Mouse (Mus musculus): ENCODE data around the gene Litaf.
"Not testable (repeated sequence)": the region's sequence is repeated elsewhere in the genome, so short reads cannot be mapped to it uniquely, and the experiment has no call there.

Gene Litaf

GRCm38 (mm10) chr16:10990763-10991162 is 75.2 kb downstream of the Litaf start:
- no peak for DNase-seq (ENCODE audit: low read depth)

- peak; percentile 73 for DNase-seq (ENCODE audit: low read depth)
Measured at GRCm38 (mm10) chr16:10989896-10990295, 76.1 kb downstream of the Litaf start.

GRCm38 (mm10) chr16:10989361-10989760 is 76.6 kb downstream of the Litaf start:
- DNase-seq (ENCODE audit: low read depth): no peak

- DNase-seq (ENCODE audit: low read depth): no peak
Measured at GRCm38 (mm10) chr16:10988261-10988660, 77.7 kb downstream of the Litaf start.

GRCm38 (mm10) chr16:10984534-10984933 is 81.4 kb downstream of the Litaf start:
- no peak for DNase-seq (ENCODE audit: low read depth)

- no peak for DNase-seq (ENCODE audit: low read depth)
Measured at GRCm38 (mm10) chr16:10981493-10982070, 84.4 kb downstream of the Litaf start.

GRCm38 (mm10) chr16:10979064-10979803 is 86.7 kb downstream of the Litaf start:
- DNase-seq (ENCODE audit: low read depth): peak; percentile 75

- DNase-seq (ENCODE audit: low read depth): no peak
Measured at GRCm38 (mm10) chr16:10977877-10978276, 88.1 kb downstream of the Litaf start.

GRCm38 (mm10) chr16:10976202-10976631 is 89.7 kb downstream of the Litaf start:
- DNase-seq (ENCODE audit: low read depth): peak; percentile 70

- DNase-seq (ENCODE audit: low read depth): no peak
Measured at GRCm38 (mm10) chr16:10974939-10975338, 91.0 kb downstream of the Litaf start.

- no peak for DNase-seq (ENCODE audit: low read depth)
Measured at GRCm38 (mm10) chr16:10974037-10974446, 91.9 kb downstream of the Litaf start.

GRCm38 (mm10) chr16:10972259-10972658 is 93.7 kb downstream of the Litaf start:
- no peak for DNase-seq (ENCODE audit: low read depth)

GRCm38 (mm10) chr16:10969944-10970343 is 96.0 kb downstream of the Litaf start:
- not testable (repeated sequence) for DNase-seq (ENCODE audit: low read depth)

- DNase-seq (ENCODE audit: low read depth): peak; percentile 33
Measured at GRCm38 (mm10) chr16:10969342-10969741, 96.6 kb downstream of the Litaf start.

- no peak for DNase-seq (ENCODE audit: low read depth)
Measured at GRCm38 (mm10) chr16:10968299-10968698, 97.7 kb downstream of the Litaf start.

- no peak for DNase-seq (ENCODE audit: low read depth)
Measured at GRCm38 (mm10) chr16:10967756-10968155, 98.2 kb downstream of the Litaf start.

GRCm38 (mm10) chr16:10967013-10967412 is 98.9 kb downstream of the Litaf start:
- no peak for DNase-seq (ENCODE audit: low read depth)

- no peak for DNase-seq (ENCODE audit: low read depth)
Measured at GRCm38 (mm10) chr16:10965034-10965433, 100.9 kb downstream of the Litaf start.

- DNase-seq (ENCODE audit: low read depth): no peak
Measured at GRCm38 (mm10) chr16:10960916-10961315, 105.0 kb downstream of the Litaf start.

- no peak for DNase-seq (ENCODE audit: low read depth)
Measured at GRCm38 (mm10) chr16:10958763-10959440, 107.1 kb downstream of the Litaf start.

GRCm38 (mm10) chr16:10958307-10958706 is 107.7 kb downstream of the Litaf start:
- DNase-seq (ENCODE audit: low read depth): not testable (repeated sequence)

GRCm38 (mm10) chr16:10957794-10958193 is 108.2 kb downstream of the Litaf start:
- no peak for DNase-seq (ENCODE audit: low read depth)
